Mouse (Mus musculus) T-helper 2 cell (primary cell): Measurements from ENCODE around the gene Nptxr.

Experiments
- in situ Hi-C: fragments of 300-600 bp; cut with MboI, MseI; formaldehyde crosslinking; loops from one replicate; pipeline ENCODE4 v1.15.1; 2025; ENCODE audit warnings: high pct_unique_total_duplicates

The Nptxr gene

GRCm38 (mm10) chr15:79755977-79756625 lies 48.5 kb downstream of the Nptxr start:
- in situ Hi-C loops, result no loop called here

- in situ Hi-C loops, result no loop called here
These were observed 49.4 kb downstream of the Nptxr start for GRCm38 (mm10) chr15:79755176-79755575.

- in situ Hi-C loops, result no loop called here
These were observed 50.7 kb downstream of the Nptxr start for GRCm38 (mm10) chr15:79753873-79754272.

- in situ Hi-C loops, result no loop called here
These were observed 51.2 kb downstream of the Nptxr start for GRCm38 (mm10) chr15:79753420-79753752.

GRCm38 (mm10) chr15:79752742-79753419 lies 51.7 kb downstream of the Nptxr start:
- in situ Hi-C loops, result no loop called here

- in situ Hi-C loops, result no loop called here
These were observed 52.8 kb downstream of the Nptxr start for GRCm38 (mm10) chr15:79751772-79752171.

GRCm38 (mm10) chr15:79750266-79750665 lies 54.3 kb downstream of the Nptxr start:
- in situ Hi-C loops, result no loop called here

GRCm38 (mm10) chr15:79749162-79749561 lies 55.4 kb downstream of the Nptxr start:
- in situ Hi-C loops, result no loop called here

GRCm38 (mm10) chr15:79747998-79748397 lies 56.6 kb downstream of the Nptxr start:
- in situ Hi-C loops, result no loop called here

GRCm38 (mm10) chr15:79745883-79746282 lies 58.7 kb downstream of the Nptxr start:
- in situ Hi-C loops, result no loop called here

GRCm38 (mm10) chr15:79745312-79745711 lies 59.3 kb downstream of the Nptxr start:
- in situ Hi-C loops, result no loop called here

- in situ Hi-C loops, result no loop called here
These were observed 59.8 kb downstream of the Nptxr start for GRCm38 (mm10) chr15:79744742-79745141.

GRCm38 (mm10) chr15:79744001-79744400 lies 60.6 kb downstream of the Nptxr start:
- in situ Hi-C loops, result no loop called here

- in situ Hi-C loops, result no loop called here
These were observed 61.9 kb downstream of the Nptxr start for GRCm38 (mm10) chr15:79742706-79743023.

GRCm38 (mm10) chr15:79741921-79742705 lies 62.5 kb downstream of the Nptxr start, which contains the start of gene Sun2:
Sun2 (minus strand) TSS chr15:79742536.
- in situ Hi-C loops, result no loop called here

GRCm38 (mm10) chr15:79741173-79741858 lies 63.2 kb downstream of the Nptxr start:
- in situ Hi-C loops, result no loop called here

GRCm38 (mm10) chr15:79740739-79741138 lies 63.8 kb downstream of the Nptxr start:
- in situ Hi-C loops, result no loop called here
